Mouse (Mus musculus): Measurements from ENCODE around the gene Ubxn11. TPM values are rescaled to one million over a fixed set of nuclear protein-coding genes. Genes with fewer than 3 reads are reported as not detected.
A peak's percentile ranks its signal among the peaks of the same experiment; 100 is the strongest.

Gene Ubxn11
- total RNA-seq (2012; rRNA removed): 12.3 and 18.8 TPM in 2 replicates
- 6.0 and 6.6 TPM in 2 replicates for total RNA-seq (2014; rRNA removed)
- polyA plus RNA-seq (2012; ENCODE audit: insufficient read length, low read depth): 35.9 and 38.8 TPM in 2 replicates

DNA sequence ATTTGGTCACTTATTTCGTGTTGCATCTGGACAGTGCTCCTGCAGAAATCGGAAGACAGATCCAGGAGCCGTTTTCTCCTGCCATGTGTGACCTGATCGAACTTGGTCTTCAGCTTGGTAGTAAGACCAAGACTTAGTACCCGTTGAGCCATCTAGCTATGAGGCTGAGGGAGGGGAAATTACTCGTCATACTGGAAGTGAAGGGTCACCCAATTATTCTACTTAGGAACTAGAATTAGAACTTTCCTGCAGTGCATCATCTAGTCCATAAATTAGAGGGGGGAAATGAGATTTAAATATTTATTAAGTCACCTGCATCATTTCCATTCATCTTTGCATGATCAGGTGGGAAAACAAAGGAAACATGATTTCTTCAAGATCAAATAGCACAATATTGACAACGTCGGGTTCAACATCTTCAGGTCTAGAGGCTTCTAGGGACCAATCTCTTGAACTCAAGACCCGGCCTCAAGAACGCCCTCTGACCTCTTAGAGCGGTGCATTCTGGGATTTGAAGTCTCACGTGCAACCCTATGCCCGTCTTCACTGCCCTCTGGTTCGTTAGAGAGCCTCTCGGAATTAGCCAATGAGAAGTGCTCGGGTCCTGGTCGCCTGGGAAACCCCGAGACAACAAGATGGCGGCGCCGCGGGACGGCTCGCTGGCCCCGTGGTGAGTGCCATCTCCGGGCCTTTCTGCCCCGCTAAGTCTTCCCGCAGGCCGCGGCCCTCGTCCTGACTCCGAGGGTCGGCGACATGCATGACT is at the start of gene Ubxn11:
Gene Ubxn11 (plus strand): TSS at position 592 of the 763 bp plus-strand sequence.
- Histone ChIP-seq H3K27ac (ENCODE audit: insufficient read depth, low read depth) (peak within 1 kb of the TSS; percentile 82), H3K9ac (ENCODE audit: insufficient read depth, low read depth) (peak within 1 kb of the TSS; percentile 94), H3K4me2 (ENCODE audit: insufficient read depth, low read depth, poor library complexity, severe bottlenecking) (peak within 1 kb of the TSS; percentile 85), H3K4me3 (replicated peaks in 1 of 3; ENCODE audit: low read depth in 2 of 3, low read length in 2 of 3, poor library complexity in 1 of 3) (peak within 1 kb of the TSS; percentile 79 to 83 (median 81)), H3K36me3 (replicated peaks in 1 of 2; ENCODE audit: control insufficient read depth in 1 of 2, insufficient read depth in 1 of 2, low read length in 1 of 2) (peaks cover 0 to 9% of the 10 kb centered on the region in 2 experiments), H3K9me3 (replicated peaks; ENCODE audit: low read length) (no peaks in the 10 kb centered on the region), H3K4me1 (ENCODE audit: control insufficient read depth in 1 of 2, insufficient read depth in 2 of 2) (peaks cover 17 to 45% of the 10 kb centered on the region in 2 experiments), H3K79me2 (replicated peaks; ENCODE audit: control insufficient read depth, extremely low read depth, insufficient read depth, poor library complexity, severe bottlenecking) (no peaks in the 10 kb centered on the region), H3K27me3 (replicated peaks) (no peaks in the 10 kb centered on the region)
- DNase-seq (ENCODE audit: extremely low read depth): peak; percentile 97
- peak; percentile 41 for TF ChIP-seq RCOR1 (conservative IDR thresholded peaks at IDR 0.05; ENCODE audit: low read depth, low read length)
- TF ChIP-seq JUN (IDR thresholded peaks at IDR 0.05; ENCODE audit: insufficient read depth, low read depth, low read length): no peak
- TF ChIP-seq MAFK (IDR thresholded peaks at IDR 0.05; ENCODE audit: insufficient replicate concordance, low read length): no peak
- peak; percentile 71 for TF ChIP-seq MYC (IDR thresholded peaks at IDR 0.05; ENCODE audit: low read depth, low read length)
- TF ChIP-seq POLR2AphosphoS2 (IDR thresholded peaks at IDR 0.05; ENCODE audit: low read depth, low read length): 0 out of 2 replicates have a peak, but pooled peaks have one; percentile 57
- TF ChIP-seq EP300 (IDR thresholded peaks at IDR 0.05; ENCODE audit: low read length): peak; percentile 50; the same call in 1 of the 2 replicates
- peak; percentile 98 for TF ChIP-seq SIN3A (IDR thresholded peaks at IDR 0.05; ENCODE audit: low read length)
- TF ChIP-seq RAD21 (IDR thresholded peaks at IDR 0.05; ENCODE audit: low read depth, low read length): no peak
- peak; percentile 49 for TF ChIP-seq JUND (conservative IDR thresholded peaks at IDR 0.05; ENCODE audit: low read depth, low read length)
- no peak; the same call in 1 of the 2 replicates for TF ChIP-seq GABPA (IDR thresholded peaks at IDR 0.05; ENCODE audit: insufficient replicate concordance, low read depth, low read length)
- TF ChIP-seq ZMIZ1 (IDR thresholded peaks at IDR 0.05; ENCODE audit: low read depth, low read length): peak; percentile 87
- peak; percentile 62; the same call in 1 of the 2 replicates for TF ChIP-seq TCF12 (IDR thresholded peaks at IDR 0.05; ENCODE audit: low read depth, low read length)
- TF ChIP-seq ETS1 (conservative IDR thresholded peaks at IDR 0.05; ENCODE audit: low read depth, low read length): peak; percentile 34; the same call in 1 of the 2 replicates
- TF ChIP-seq ZKSCAN1 (IDR thresholded peaks at IDR 0.05; ENCODE audit: borderline replicate concordance, low read depth, low read length): no peak
- TF ChIP-seq IRF4 (IDR thresholded peaks at IDR 0.05; ENCODE audit: low read depth, low read length): no peak
- TF ChIP-seq UBTF (IDR thresholded peaks at IDR 0.05; ENCODE audit: low read depth, low read length): peak; percentile 70; the same call in 1 of the 2 replicates
- peak; percentile 92 for TF ChIP-seq POLR2A (IDR thresholded peaks at IDR 0.05; ENCODE audit: low read depth, low read length)
- peak; percentile 91; the same call in 1 of the 2 replicates for TF ChIP-seq KAT2A (IDR thresholded peaks at IDR 0.05; ENCODE audit: insufficient replicate concordance, low read length)
- peak; percentile 48 for TF ChIP-seq ELF1 (IDR thresholded peaks at IDR 0.05; ENCODE audit: low read depth, low read length)
- TF ChIP-seq MAZ (IDR thresholded peaks at IDR 0.05; ENCODE audit: low read depth, low read length): no peak
- TF ChIP-seq MXI1 (IDR thresholded peaks at IDR 0.05; ENCODE audit: low read depth, low read length): peak; percentile 98
- TF ChIP-seq CTCF (conservative IDR thresholded peaks at IDR 0.05 in 1 of 2, IDR thresholded peaks at IDR 0.05 in 1 of 2; ENCODE audit: low read depth in 2 of 2, low read length in 2 of 2): no peak
- no peak for TF ChIP-seq PAX5 (IDR thresholded peaks at IDR 0.05; ENCODE audit: low read length)
- TF ChIP-seq NELFE (IDR thresholded peaks at IDR 0.05; ENCODE audit: low read depth, low read length): peak; percentile 91
- peak; percentile 50 for TF ChIP-seq MAX (IDR thresholded peaks at IDR 0.05; ENCODE audit: low read length)
- no peak for TF ChIP-seq USF2 (conservative IDR thresholded peaks at IDR 0.05; ENCODE audit: low read depth, low read length)
- TF ChIP-seq CHD1 (IDR thresholded peaks at IDR 0.05; ENCODE audit: low read depth, low read length): peak; percentile 72; the same call in 1 of the 2 replicates
- no peak for TF ChIP-seq ZC3H11A (IDR thresholded peaks at IDR 0.05; ENCODE audit: low read depth, low read length)
- peak; percentile 30 for TF ChIP-seq USF1 (IDR thresholded peaks at IDR 0.05; ENCODE audit: low read depth, low read length)
- peak; percentile 48; the same call in 1 of the 2 replicates for TF ChIP-seq TBP (conservative IDR thresholded peaks at IDR 0.05; ENCODE audit: low read depth, low read length)
- TF ChIP-seq NRF1 (IDR thresholded peaks at IDR 0.05; ENCODE audit: low read depth, low read length): peak; percentile 53
- TF ChIP-seq ZNF384 (IDR thresholded peaks at IDR 0.05; ENCODE audit: low read depth, low read length): no peak
- peak; percentile 97 for TF ChIP-seq HCFC1 (IDR thresholded peaks at IDR 0.05; ENCODE audit: low read depth, low read length)
- peak; percentile 63 for TF ChIP-seq MEF2A (IDR thresholded peaks at IDR 0.05; ENCODE audit: borderline replicate concordance, low read depth, low read length)
- peak; percentile 85 for TF ChIP-seq CHD2 (IDR thresholded peaks at IDR 0.05; ENCODE audit: low read length)
- TF ChIP-seq BHLHE40 (IDR thresholded peaks at IDR 0.05; ENCODE audit: low read depth, low read length): peak; percentile 100
- no peak for TF ChIP-seq SMC3 (IDR thresholded peaks at IDR 0.05; ENCODE audit: low read depth, low read length)
- TF ChIP-seq E2F4 (IDR thresholded peaks at IDR 0.05; ENCODE audit: insufficient replicate concordance, low read depth, low read length): 0 out of 2 replicates have a peak, but pooled peaks have one; percentile 58
- in situ Hi-C loops (cut with MboI; ENCODE audit: low pct_ligation_motif_present, low pct_unique_long_range_greater_than_20kb, low sequenced_read_pairs): no loop called here
- dilution Hi-C loops (cut with MboI; ENCODE audit: extremely low pct_ligation_motif_present, extremely low pct_unique_long_range_greater_than_20kb, low sequenced_read_pairs): no loop called here

Measured in CH12.LX (cell line).